Mouse (Mus musculus) pancreas, adult 10 weeks (tissue): ENCODE measurements around the gene Errfi1. TPM values are rescaled to one million over a fixed set of nuclear protein-coding genes. Genes with fewer than 3 reads are reported as not detected.

ENCODE experiments used
- polyA plus RNA-seq: library from polyadenylated mRNA; stranded (reverse); fragments of 350-450 nt; fragmentation: Illumina TruSeq; extraction: RNeasy Lipid Tissue Mini Kit (QIAGEN cat#74804); gene quantifications from one replicate; pipeline ENCODE4 v1.2.3, GENCODE M21; 2015; ENCODE audit warnings: low read depth, low replicate concordance; ENCODE audit not compliant: insufficient read depth

The Errfi1 gene
- 12.4 TPM for polyA plus RNA-seq

GRCm38 (mm10) chr4:150853680-150854461, at the start of gene Errfi1:
Gene Errfi1, plus strand, starts transcription at chr4:150853919.

GRCm38 (mm10) chr4:150914290-150914733, 60.6 kb downstream of the Errfi1 start, which contains the start of the genes Park7 and Tnfrsf9:
Gene Park7, minus strand, starts transcription at chr4:150914437.
Gene Tnfrsf9, plus strand, starts transcription at chr4:150914562.

Other genes with a start within 250 kb of the Errfi1 start
- not detected for gene Slc45a1, start 201.7 kb upstream of the Errfi1 start, polyA plus RNA-seq
- 40.8 TPM for gene Park7, start 60.5 kb downstream of the Errfi1 start, polyA plus RNA-seq
- gene Tnfrsf9, start 60.6 kb downstream of the Errfi1 start, polyA plus RNA-seq, result 0.39 TPM
- gene Uts2, start 143.2 kb downstream of the Errfi1 start, polyA plus RNA-seq, result not detected
- 2.4 TPM for gene Per3, start 190.7 kb downstream of the Errfi1 start, polyA plus RNA-seq
- 14.6 TPM for gene Vamp3, start 204.0 kb downstream of the Errfi1 start, polyA plus RNA-seq
- gene Gm13090, start 235.7 kb downstream of the Errfi1 start, polyA plus RNA-seq, result not detected